Mouse (Mus musculus) liver, embryonic 15.5 days (tissue): Measurements from ENCODE around the gene Agl. TPM values are rescaled to one million over a fixed set of nuclear protein-coding genes. Genes with fewer than 3 reads are reported as not detected.
A peak's percentile ranks its signal among the peaks of the same experiment; 100 is the strongest.
"Not testable (repeated sequence)": the region's sequence is repeated elsewhere in the genome, so short reads cannot be mapped to it uniquely, and the experiment has no call there.

Source experiments
- ATAC-seq: fragments of 200-750 bp; cut with Nextera tagmentation; 2 replicates; pipeline ENCODE4 v1.8.0; 2017; ENCODE audit warnings: moderate number of reproducible peaks, mild to moderate bottlenecking, moderate library complexity; ENCODE audit not compliant: insufficient read depth
- H3K27ac ChIP-seq: fragments of 300-500 bp; sonication (generic); replicated peaks from 2 replicates; pipeline ENCODE4 v1.5.1; 2015; ENCODE audit warnings: mild to moderate bottlenecking, inconsistent platforms
- H3K27me3 ChIP-seq: fragments of 300-500 bp; sonication (generic); 2 replicates; pipeline ENCODE4 v1.6.1; 2015; ENCODE audit warnings: mild to moderate bottlenecking, inconsistent platforms
- H3K36me3 ChIP-seq: fragments of 300-500 bp; sonication (generic); replicated peaks from 2 replicates; pipeline ENCODE4 v1.6.1; 2015; ENCODE audit warnings: moderate library complexity, mild to moderate bottlenecking, inconsistent platforms
- H3K4me1 ChIP-seq: fragments of 300-500 bp; sonication (generic); replicated peaks from 2 replicates; pipeline ENCODE4 v1.6.1; 2015; ENCODE audit warnings: inconsistent platforms
- H3K4me2 ChIP-seq: fragments of 300-500 bp; sonication (generic); 2 replicates; pipeline ENCODE4 v1.6.1; 2015; ENCODE audit warnings: moderate library complexity, mild to moderate bottlenecking, inconsistent platforms
- H3K4me3 ChIP-seq: fragments of 300-500 bp; sonication (generic); replicated peaks from 2 replicates; pipeline ENCODE4 v1.5.1; 2015; ENCODE audit warnings: mild to moderate bottlenecking, inconsistent platforms
- H3K9ac ChIP-seq: fragments of 300-500 bp; sonication (generic); 2 replicates; pipeline ENCODE4 v1.6.1; 2015; ENCODE audit warnings: moderate library complexity, mild to moderate bottlenecking, inconsistent platforms
- H3K9me3 ChIP-seq: fragments of 300-500 bp; sonication (generic); replicated peaks from 2 replicates; pipeline ENCODE4 v1.6.1; 2016; ENCODE audit warnings: inconsistent platforms
- WGBS: fragments of 180-500 bp; shearing (Covaris S2); methylation state at CpG from one replicate; pipeline ENCODE4 v1.1.7; 2015; ENCODE audit warnings: mixed read lengths; ENCODE audit not compliant: insufficient replicate concordance; 5-methylcytosine and 5-hydroxymethylcytosine counted together
- polyA plus RNA-seq: library from polyadenylated mRNA; unstranded; fragments of >200 nt; fragmentation: Nextera tagmentation; extraction: Ambion mirVana; gene quantifications from 2 replicates; pipeline ENCODE4 v1.2.1, GENCODE M21; 2015

Gene Agl
- polyA plus RNA-seq, 1 experiment from 2014 or later, result 10.3 TPM

DNA sequence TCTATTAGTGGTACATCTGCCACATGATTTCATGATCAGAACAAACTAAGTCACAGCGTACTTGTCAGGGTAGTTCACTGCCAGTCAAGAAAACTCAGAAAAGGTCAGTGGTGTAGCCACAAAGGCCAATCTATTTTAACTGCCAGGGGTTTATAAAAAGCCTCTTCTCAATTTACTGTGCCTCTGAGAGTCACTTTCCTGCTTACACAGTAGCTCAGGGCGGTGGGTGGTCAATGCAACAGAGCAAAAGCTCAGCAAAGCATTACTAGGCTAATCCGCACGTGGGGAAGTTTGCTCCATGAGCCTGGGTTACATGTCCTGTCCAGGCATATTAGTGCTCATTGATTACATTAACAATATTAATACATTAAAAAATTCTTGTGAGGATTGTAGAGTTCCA, 8.0 kb upstream of the Agl start:
- H3K27me3 ChIP-seq, result no peaks in the 10 kb centered on the region
- H3K4me1 ChIP-seq, result no peaks in the 10 kb centered on the region
- no peaks in the 10 kb centered on the region for H3K36me3 ChIP-seq
- 71% methylated on average over 4 of the region's 4 CpGs for WGBS
- no peak for ATAC-seq
- no peak overlapping the region for H3K9ac ChIP-seq
- H3K27ac ChIP-seq, result no peak overlapping the region
- no peak overlapping the region for H3K4me3 ChIP-seq
- H3K9me3 ChIP-seq, result no peaks in the 10 kb centered on the region
- H3K4me2 ChIP-seq, result no peak overlapping the region

DNA sequence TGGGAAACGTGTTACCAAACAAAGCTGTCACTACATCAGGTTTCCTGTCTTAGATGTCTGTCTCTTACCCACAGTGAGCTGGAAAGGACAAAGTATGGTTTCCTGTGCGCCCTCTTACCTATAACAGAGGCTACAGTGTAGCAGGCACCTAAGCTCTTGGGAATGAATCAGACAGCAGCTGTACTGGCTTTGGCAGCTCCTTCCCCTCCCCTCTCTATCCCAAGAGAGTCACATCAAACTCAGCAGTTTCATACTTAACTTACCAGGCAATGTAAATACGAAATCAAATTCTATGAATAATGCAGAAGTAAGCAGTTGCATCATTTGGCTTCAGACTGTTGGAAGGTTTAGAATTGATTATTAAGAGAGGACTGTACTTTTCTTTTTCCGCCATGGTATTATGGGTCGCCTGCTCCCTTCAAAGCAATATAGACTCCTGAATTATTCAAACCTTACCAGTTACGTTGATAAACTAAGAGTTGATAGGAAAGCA, 7.4 kb upstream of the Agl start:
- WGBS, result 55% methylated on average over 6 of the region's 6 CpGs
- H3K9me3 ChIP-seq, result no peaks in the 10 kb centered on the region

GRCm38 (mm10) chr3:116812946-116813345, 5.0 kb upstream of the Agl start:
- H3K4me1 ChIP-seq, result peaks cover 8% of the 10 kb centered on the region
- H3K9me3 ChIP-seq, result no peaks in the 10 kb centered on the region
- ATAC-seq, result no peak
- H3K27me3 ChIP-seq, result no peaks in the 10 kb centered on the region
- H3K36me3 ChIP-seq, result no peaks in the 10 kb centered on the region
- no peak overlapping the region for H3K9ac ChIP-seq
- H3K4me2 ChIP-seq, result no peak overlapping the region
- WGBS, result 48% methylated on average over 2 of the region's 2 CpGs
- H3K27ac ChIP-seq, result no peak overlapping the region
- no peak overlapping the region for H3K4me3 ChIP-seq

More for the DNA sequence above, 7.4 kb upstream of the Agl start:
- H3K4me2 ChIP-seq, result no peak overlapping the region
- no peaks in the 10 kb centered on the region for H3K27me3 ChIP-seq
- H3K4me1 ChIP-seq, result no peaks in the 10 kb centered on the region
- no peak overlapping the region for H3K27ac ChIP-seq
- H3K4me3 ChIP-seq, result no peak overlapping the region
- H3K36me3 ChIP-seq, result no peaks in the 10 kb centered on the region
- ATAC-seq, result no peak
- H3K9ac ChIP-seq, result no peak overlapping the region

- H3K9me3 ChIP-seq, H3K9ac ChIP-seq, H3K4me2 ChIP-seq, H3K36me3 ChIP-seq, H3K4me3 ChIP-seq, H3K27me3 ChIP-seq, H3K27ac ChIP-seq, ATAC-seq: not testable (repeated sequence)
- H3K4me1 ChIP-seq, result peaks cover 25% of the 10 kb centered on the region
- WGBS, result 70% methylated on average over 6 of the region's 6 CpGs
Observed at GRCm38 (mm10) chr3:116810351-116810750, 2.4 kb upstream of the Agl start.

- no peaks in the 10 kb centered on the region for H3K36me3 ChIP-seq
- no peak overlapping the region for H3K9ac ChIP-seq
- H3K4me1 ChIP-seq, result peaks cover 25% of the 10 kb centered on the region
- H3K9me3 ChIP-seq, result no peaks in the 10 kb centered on the region
- H3K27ac ChIP-seq, result no peak overlapping the region
- H3K27me3 ChIP-seq, result no peaks in the 10 kb centered on the region
- WGBS, result 87% methylated on average over 6 of the region's 6 CpGs
- ATAC-seq, result no peak
- H3K4me2 ChIP-seq, result peak overlapping the region; percentile 85
- H3K4me3 ChIP-seq, result no peak overlapping the region; the same call in 1 of the 2 replicates
Observed at GRCm38 (mm10) chr3:116809221-116809620, 1.3 kb upstream of the Agl start.

GRCm38 (mm10) chr3:116808507-116809217, 696 bp upstream of the Agl start:
- no peaks in the 10 kb centered on the region for H3K9me3 ChIP-seq
- ATAC-seq, result peak; percentile 58
- H3K27ac ChIP-seq, result peak overlapping the region; percentile 74
- peaks cover 25% of the 10 kb centered on the region for H3K4me1 ChIP-seq
- WGBS, result 49% methylated on average over 10 of the region's 10 CpGs
- H3K27me3 ChIP-seq, result no peaks in the 10 kb centered on the region
- peak overlapping the region; percentile 77 for H3K4me3 ChIP-seq
- peak overlapping the region; percentile 85 for H3K4me2 ChIP-seq
- peak overlapping the region; percentile 72 for H3K9ac ChIP-seq
- H3K36me3 ChIP-seq, result no peaks in the 10 kb centered on the region

GRCm38 (mm10) chr3:116805866-116806265, 2.1 kb downstream of the Agl start:
- no peak overlapping the region for H3K4me3 ChIP-seq
- no peaks in the 10 kb centered on the region for H3K27me3 ChIP-seq
- 69% methylated on average over 3 of the region's 3 CpGs for WGBS
- H3K9ac ChIP-seq, result no peak overlapping the region
- peak overlapping the region; percentile 85; the same call in 1 of the 2 replicates for H3K4me2 ChIP-seq
- no peak for ATAC-seq
- H3K36me3 ChIP-seq, result peaks cover 7% of the 10 kb centered on the region; the same call in 1 of the 2 replicates
- no peaks in the 10 kb centered on the region for H3K9me3 ChIP-seq
- peaks cover 31% of the 10 kb centered on the region for H3K4me1 ChIP-seq
- no peak overlapping the region for H3K27ac ChIP-seq

- peaks cover 7% of the 10 kb centered on the region; the same call in 1 of the 2 replicates for H3K36me3 ChIP-seq
- H3K9me3 ChIP-seq, result no peaks in the 10 kb centered on the region
- 65% methylated on average over 6 of the region's 6 CpGs for WGBS
- no peak overlapping the region for H3K27ac ChIP-seq
- peaks cover 33% of the 10 kb centered on the region for H3K4me1 ChIP-seq
- no peaks in the 10 kb centered on the region for H3K27me3 ChIP-seq
- no peak overlapping the region for H3K4me2 ChIP-seq
- H3K9ac ChIP-seq, result no peak overlapping the region
- no peak overlapping the region for H3K4me3 ChIP-seq
- ATAC-seq, result no peak
Observed at GRCm38 (mm10) chr3:116804746-116805285, 3.1 kb downstream of the Agl start.

- Histone ChIP-seq H3K4me3 (no peak overlapping the region), H3K36me3 (peaks cover 7% of the 10 kb centered on the region; the same call in 1 of the 2 replicates), H3K27me3 (no peaks in the 10 kb centered on the region), H3K9ac (no peak overlapping the region), H3K4me1 (peaks cover 19% of the 10 kb centered on the region; the same call in 1 of the 2 replicates), H3K4me2 (no peak overlapping the region), H3K9me3 (no peaks in the 10 kb centered on the region), H3K27ac (no peak overlapping the region)
- ATAC-seq, result peak; percentile 54; the same call in 1 of the 2 replicates
- WGBS, result 53% methylated on average over 8 of the region's 8 CpGs
Observed at GRCm38 (mm10) chr3:116801755-116802154, 6.2 kb downstream of the Agl start.

GRCm38 (mm10) chr3:116798821-116799510, 9.0 kb downstream of the Agl start:
- Histone ChIP-seq H3K36me3 (peaks cover 15% of the 10 kb centered on the region; the same call in 1 of the 2 replicates), H3K9ac (no peak overlapping the region), H3K9me3 (no peaks in the 10 kb centered on the region), H3K27me3 (no peaks in the 10 kb centered on the region), H3K4me1 (peaks cover 11% of the 10 kb centered on the region; the same call in 1 of the 2 replicates), H3K27ac (peak overlapping the region; percentile 55), H3K4me2 (no peak overlapping the region), H3K4me3 (no peak overlapping the region)
- peak; percentile 41; the same call in 1 of the 2 replicates for ATAC-seq
- 64% methylated on average over 4 of the region's 4 CpGs for WGBS

DNA sequence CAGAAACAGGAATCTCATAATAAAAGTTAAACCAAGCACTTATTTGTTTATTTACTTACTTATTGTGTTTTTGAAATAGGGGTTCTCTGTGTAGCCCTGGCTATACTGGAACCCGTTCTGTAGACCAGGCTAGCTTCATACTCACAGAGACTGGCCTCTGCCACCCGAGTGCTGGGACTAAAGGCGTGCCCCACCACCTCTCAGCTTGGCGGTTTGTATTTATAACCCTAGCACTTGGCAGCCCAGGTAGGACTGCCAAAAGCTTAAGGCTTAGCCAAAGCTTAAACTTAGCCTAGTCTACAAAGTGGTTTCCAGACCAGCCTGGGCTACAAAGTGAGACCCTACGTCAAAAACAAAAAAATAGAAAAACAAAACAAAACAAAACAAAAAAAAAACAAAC, 19.1 kb downstream of the Agl start:
- Histone ChIP-seq H3K27me3 (no peaks in the 10 kb centered on the region), H3K4me2 (no peak overlapping the region), H3K36me3 (peaks cover 65% of the 10 kb centered on the region), H3K4me1 (peaks cover 9% of the 10 kb centered on the region; the same call in 1 of the 2 replicates), H3K9me3 (no peaks in the 10 kb centered on the region), H3K4me3 (no peak overlapping the region), H3K9ac (no peak overlapping the region), H3K27ac (no peak overlapping the region)
- no peak for ATAC-seq
- 73% methylated on average over 5 of the region's 5 CpGs for WGBS
